Mouse (Mus musculus) layer of hippocampus, postnatal 25 days (tissue): Measurements from ENCODE around the gene Per1. TPM values are rescaled to one million over a fixed set of nuclear protein-coding genes. Genes with fewer than 3 reads are reported as not detected.
A peak's percentile ranks its signal among the peaks of the same experiment; 100 is the strongest.

Experiments
- DNase-seq, 2 experiments: peaks; one replicate each; pipeline ENCODE4 v3.0.0; 2022; ENCODE audit warnings: mixed read lengths in 2 of 2, low spot score in 1 of 2; ENCODE audit errors: extremely low spot score in 1 of 2
- total RNA-seq, 2 experiments: library from RNA; stranded (reverse); gene quantifications; 2 replicates each; pipeline ENCODE4 v1.2.3; 2021

Gene Per1
- total RNA-seq, 2 experiments from 2014 or later, result 70.1 to 89.0 TPM

GRCm38 (mm10) chr11:69063413-69064201, 31.4 kb upstream of the Per1 start:
- peak; percentile 84 to 86 for DNase-seq

- DNase-seq, result no peak
These were observed 30.5 kb upstream of the Per1 start for GRCm38 (mm10) chr11:69064259-69065133.

- DNase-seq, result no peak
These were observed 29.6 kb upstream of the Per1 start for GRCm38 (mm10) chr11:69065394-69065925.

- peak; percentile 41 to 44 for DNase-seq
These were observed 28.7 kb upstream of the Per1 start for GRCm38 (mm10) chr11:69066163-69066861.

- peak; percentile 77 to 94 for DNase-seq
These were observed 28.1 kb upstream of the Per1 start for GRCm38 (mm10) chr11:69066956-69067355.

GRCm38 (mm10) chr11:69067601-69068000, 27.4 kb upstream of the Per1 start:
- no peak for DNase-seq

GRCm38 (mm10) chr11:69070093-69070492, 24.9 kb upstream of the Per1 start:
- no peak for DNase-seq

GRCm38 (mm10) chr11:69070590-69071222, 24.3 kb upstream of the Per1 start, which contains the start of gene Tmem107:
Tmem107 (plus strand) TSS chr11:69070806.
- DNase-seq, result peak; percentile 82 to 91

GRCm38 (mm10) chr11:69071262-69071661, 23.8 kb upstream of the Per1 start:
- no peak for DNase-seq

GRCm38 (mm10) chr11:69072234-69072633, 22.8 kb upstream of the Per1 start:
- no peak for DNase-seq

GRCm38 (mm10) chr11:69072666-69073064, 22.4 kb upstream of the Per1 start:
- no peak for DNase-seq

GRCm38 (mm10) chr11:69073065-69073888, 21.7 kb upstream of the Per1 start:
- peak in 1 of 2 experiments; percentile 68 for DNase-seq

- DNase-seq, result no peak
These were observed 20.9 kb upstream of the Per1 start for GRCm38 (mm10) chr11:69073951-69074775.

GRCm38 (mm10) chr11:69074776-69075069, 20.3 kb upstream of the Per1 start:
- DNase-seq, result no peak

- DNase-seq, result no peak
These were observed 19.1 kb upstream of the Per1 start for GRCm38 (mm10) chr11:69075764-69076479.

- no peak for DNase-seq
These were observed 18.4 kb upstream of the Per1 start for GRCm38 (mm10) chr11:69076572-69076971.

- no peak for DNase-seq
These were observed 17.7 kb upstream of the Per1 start for GRCm38 (mm10) chr11:69077316-69077715.

GRCm38 (mm10) chr11:69078041-69078440, 17.0 kb upstream of the Per1 start:
- DNase-seq, result no peak
